Mouse (Mus musculus) bone marrow macrophage, adult 2 months (primary cell): ENCODE data around the gene Acoxl.

Experiments used
- CTCF ChIP-seq: IDR thresholded peaks from 2 replicates; pipeline ENCODE4 v1.5.1; 2012; ENCODE audit warnings: low read depth, mild to moderate bottlenecking, low read length, moderate library complexity
- POLR2A ChIP-seq: IDR thresholded peaks from 2 replicates; pipeline ENCODE4 v1.6.1; 2012; ENCODE audit warnings: mild to moderate bottlenecking, low read depth, low read length, borderline replicate concordance

DNA sequence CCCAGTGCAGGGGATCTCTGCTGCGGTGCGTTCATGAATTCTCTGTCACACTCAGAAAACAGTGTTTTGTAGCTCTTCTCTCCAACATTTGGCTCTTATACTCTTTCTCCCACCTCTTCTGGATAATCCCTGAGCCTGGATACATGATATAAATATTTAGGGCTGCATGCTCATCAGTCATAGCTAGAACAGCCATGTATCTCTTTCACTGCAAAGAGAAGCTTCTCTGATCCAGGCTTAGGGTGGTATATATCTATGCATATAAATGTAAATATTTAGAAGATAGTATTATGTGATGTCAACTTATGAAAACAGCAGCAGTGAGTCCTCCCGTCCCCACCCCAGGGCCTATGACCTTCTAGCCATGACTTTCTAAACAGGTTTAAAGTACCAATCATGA, 143.9 kb downstream of the Acoxl start:
- no peak for TF ChIP-seq POLR2A
- TF ChIP-seq CTCF: no peak
